Mouse (Mus musculus): ENCODE measurements around the gene Fkbp15. TPM values are rescaled to one million over a fixed set of nuclear protein-coding genes. Genes with fewer than 3 reads are reported as not detected.

Gene Fkbp15
- total RNA-seq, 1 experiment = 20.7 TPM

GRCm38 (mm10) chr4:62250896-62251544 is 109.3 kb downstream of the Fkbp15 start:
- Histone ChIP-seq H3K9ac (ENCODE audit: insufficient read depth, low read depth, low read length, poor library complexity, severe bottlenecking) (no peak overlapping the region), H3K27ac (ENCODE audit: insufficient read depth, low read depth, low read length, poor library complexity, severe bottlenecking) (no peak overlapping the region; the same call in 1 of the 2 replicates), H3K36me3 (ENCODE audit: control insufficient read depth, insufficient read depth, low read length, poor library complexity, severe bottlenecking) (no peaks in the 10 kb centered on the region), H3K4me3 (ENCODE audit: insufficient read depth in 1 of 2, low read depth in 1 of 2, low read length in 2 of 2, poor library complexity in 1 of 2, severe bottlenecking in 1 of 2) (no peak overlapping the region), H3K4me1 (ENCODE audit: control insufficient read depth in 2 of 2, insufficient read depth in 2 of 2, low read length in 2 of 2, poor library complexity in 1 of 2) (peaks cover 8 to 22% of the 10 kb centered on the region in 2 experiments), H3K9me3 (ENCODE audit: control insufficient read depth, insufficient read depth, low read depth, low read length) (no peaks in the 10 kb centered on the region)
- no peak for TF ChIP-seq MAFK (IDR thresholded peaks at IDR 0.05; ENCODE audit: insufficient read depth, low read depth, low read length)
- TF ChIP-seq ZC3H11A (IDR thresholded peaks at IDR 0.05; ENCODE audit: borderline replicate concordance, low read depth, low read length) = no peak
- TF ChIP-seq HCFC1 (IDR thresholded peaks at IDR 0.05; ENCODE audit: borderline replicate concordance, insufficient read depth, low read length) = no peak
- TF ChIP-seq ZNF384 (IDR thresholded peaks at IDR 0.05; ENCODE audit: low read depth, low read length) = no peak
- TF ChIP-seq CHD2 (IDR thresholded peaks at IDR 0.05; ENCODE audit: low read depth, low read length) = no peak
- in situ Hi-C loops (cut with MboI; ENCODE audit: low sequenced_read_pairs in 2 of 2, unreplicated experiment in 2 of 2) = no loop called here
- DNase-seq (ENCODE audit: low read depth, low spot score) = peak; percentile 91

Other genes starting within 250 kb of the Fkbp15 start
- gene Mup21, start 209.7 kb downstream of the Fkbp15 start, total RNA-seq (2012; rRNA removed) = not detected in 2 replicates
- 6.2 and 7.2 TPM in 2 replicates for gene Zfp37, start 129.5 kb downstream of the Fkbp15 start, total RNA-seq (2012; rRNA removed)
- 16.5 and 23.0 TPM in 2 replicates for gene Slc31a2, start 98.0 kb downstream of the Fkbp15 start, total RNA-seq (2012; rRNA removed)
- gene Slc31a1, start 179 bp upstream of the Fkbp15 start, total RNA-seq (2012; rRNA removed) = 27.9 and 30.7 TPM in 2 replicates
- gene Cdc26, start 48.1 kb upstream of the Fkbp15 start, total RNA-seq (2012; rRNA removed) = 39.0 and 69.1 TPM in 2 replicates
- 27.6 and 32.6 TPM in 2 replicates for gene Prpf4, start 48.2 kb upstream of the Fkbp15 start, total RNA-seq (2012; rRNA removed)
- 0.89 TPM in 1 of 2 replicates, not detected in the other for gene Rnf183, start 74.7 kb upstream of the Fkbp15 start, total RNA-seq (2012; rRNA removed)
- 9.3 and 20.1 TPM in 2 replicates for gene Wdr31, start 110.3 kb upstream of the Fkbp15 start, total RNA-seq (2012; rRNA removed)
- gene Bspry, start 119.5 kb upstream of the Fkbp15 start, total RNA-seq (2012; rRNA removed) = 8.9 and 12.9 TPM in 2 replicates
- gene Hdhd3, start 142.9 kb upstream of the Fkbp15 start, total RNA-seq (2012; rRNA removed) = 0.62 and 1.2 TPM in 2 replicates
- 26.3 and 27.9 TPM in 2 replicates for gene Alad, start 159.4 kb upstream of the Fkbp15 start, total RNA-seq (2012; rRNA removed)
- 23.5 and 32.1 TPM in 2 replicates for gene Pole3, start 164.5 kb upstream of the Fkbp15 start, total RNA-seq (2012; rRNA removed)
- gene 4933430I17Rik, start 164.8 kb upstream of the Fkbp15 start, total RNA-seq (2012; rRNA removed) = 0.27 and 0.32 TPM in 2 replicates
- gene Rgs3, start 199.3 kb upstream of the Fkbp15 start, total RNA-seq (2012; rRNA removed) = 7.1 and 10.0 TPM in 2 replicates